In the genomic region with DNA sequence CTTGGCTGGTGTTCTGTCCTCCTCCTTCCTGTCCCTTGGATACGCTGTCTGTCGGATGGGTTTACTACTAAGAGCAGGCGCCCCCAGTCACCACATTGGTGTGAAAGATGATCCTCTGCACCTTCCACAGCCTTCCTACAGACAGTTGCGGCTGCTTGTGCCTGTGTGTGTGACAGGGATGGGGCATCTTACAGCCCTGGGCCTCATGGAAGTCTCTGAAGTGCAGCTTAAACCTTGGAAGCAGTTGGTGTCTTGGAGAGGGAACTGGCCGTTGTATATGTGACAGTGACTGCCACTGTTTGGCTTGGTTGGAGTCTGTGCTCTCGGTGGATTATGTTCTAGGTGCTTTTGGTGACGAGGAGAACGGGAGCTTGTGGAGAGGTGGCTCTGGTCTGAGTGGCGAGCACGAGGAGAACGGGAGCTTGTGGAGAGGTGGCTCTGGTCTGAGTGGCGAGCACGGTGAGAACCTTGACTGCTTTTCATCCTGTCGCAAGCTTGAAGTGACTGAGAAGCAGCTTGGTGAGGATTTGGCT, we compare ENCODE assay signal across 9 mouse cellular contexts. TPM values are rescaled to one million over a fixed set of nuclear protein-coding genes. Genes with fewer than 3 reads are reported as not detected.
DNase-seq lines count a peak whose midpoint lies in the region; ATAC-seq and TF ChIP-seq lines count a peak whose summit lies in the region.
"Had no signal": no experiment of that assay in that cellular context is flagged by ENCODE, and none has a peak within 500 bp of the region (broad histone marks: within the 10 kb centered on the region; RNA-seq: fewer than 3 reads in every experiment).

No protein-coding gene starts in this region.

- no peak for DNase-seq in heart, adult 2 months
- no peak for DNase-seq in heart, postnatal 14 days
- DNase-seq in limb, embryonic 14.5 days (ENCODE audit: low spot score) = no peak
- no peak for DNase-seq in natural killer cell, adult 2 months (ENCODE audit: low spot score in 2 of 2)
- no peak for DNase-seq in embryo, embryonic 10.5 days (ENCODE audit: low spot score)

- H3K79me2 ChIP-seq in heart, adult 2 months (replicated peaks; ENCODE audit: control insufficient read depth, insufficient read depth, low read length) = peaks cover 18% of the 10 kb centered on the region

- H3K9me3 ChIP-seq in megakaryocyte, embryonic 14.5 days = no peaks in the 10 kb centered on the region
- H3K9me3 ChIP-seq in limb, embryonic 14.5 days (ENCODE audit: control insufficient read depth, low read length) = no peaks in the 10 kb centered on the region
- no peaks in the 10 kb centered on the region for H3K9me3 ChIP-seq in stomach, embryonic 15.5 days

- intact Hi-C loops in heart, adult 2 months (cut with DNase I) = no loop called here
- intact Hi-C loops in heart, postnatal 14 days (cut with DNase I) = no loop called here

- 7% methylated on average over 14 of the region's 14 CpGs for whole genome bisulfite sequencing in heart, adult 2 months
- 36% methylated on average over 14 of the region's 14 CpGs for WGBS in limb, embryonic 14.5 days
- WGBS in stomach, embryonic 15.5 days = 34% methylated on average over 14 of the region's 14 CpGs

- no peak for TF ChIP-seq POLR2A in heart, adult 2 months (IDR thresholded peaks at IDR 0.05; ENCODE audit: insufficient read depth, low read depth, low read length)
- no peak for TF ChIP-seq POLR2A in limb, embryonic 14.5 days (IDR thresholded peaks at IDR 0.05; ENCODE audit: borderline replicate concordance, extremely low read depth, insufficient read depth, insufficient read length)

- H3K4me2 ChIP-seq in limb, embryonic 14.5 days (replicated peaks; ENCODE audit: low read depth, low read length, severe bottlenecking) = peak overlapping the region; percentile 98
- H3K4me2 ChIP-seq in stomach, embryonic 15.5 days = peak overlapping the region; percentile 77

- ATAC-seq in megakaryocyte, adult 5-6 weeks (ENCODE audit: poor library complexity, severe bottlenecking) = no peak
- no peak for ATAC-seq in limb, embryonic 14.5 days (ENCODE audit: low FRiP score, low read depth)
- no peak for ATAC-seq in stomach, embryonic 15.5 days (ENCODE audit: insufficient read depth, low FRiP score, low read depth)
- ATAC-seq: inflammation-experienced regulatory T-cells, adult 6 months had no signal

- peak overlapping the region; percentile 100 for H3K27ac ChIP-seq in heart, adult 2 months
- H3K27ac ChIP-seq in limb, embryonic 14.5 days (replicated peaks; ENCODE audit: low read depth, low read length) = peak overlapping the region; percentile 52; the same call in 1 of the 2 replicates
- peak overlapping the region; percentile 85 for H3K27ac ChIP-seq in stomach, embryonic 15.5 days

- no peaks in the 10 kb centered on the region for H3K27me3 ChIP-seq in heart, adult 2 months (ENCODE audit: control insufficient read depth, insufficient read depth, low read length)
- no peaks in the 10 kb centered on the region for H3K27me3 ChIP-seq in megakaryocyte, embryonic 14.5 days (replicated peaks)
- no peaks in the 10 kb centered on the region for H3K27me3 ChIP-seq in limb, embryonic 14.5 days (ENCODE audit: control insufficient read depth, insufficient read depth, low read length)
- no peaks in the 10 kb centered on the region for H3K27me3 ChIP-seq in stomach, embryonic 15.5 days (replicated peaks)

- H3K9ac ChIP-seq in heart, adult 2 months (ENCODE audit: low read depth, low read length) = peak overlapping the region; percentile 58
- H3K9ac ChIP-seq in limb, embryonic 14.5 days (ENCODE audit: low read depth, low read length, severe bottlenecking) = peak overlapping the region; percentile 38; the same call in 1 of the 2 replicates
- 0 out of 2 replicates have a peak overlapping the region, but pooled peaks have one; percentile 34 for H3K9ac ChIP-seq in stomach, embryonic 15.5 days

- peaks cover under 1% of the 10 kb centered on the region; the same call in 1 of the 2 replicates for H3K36me3 ChIP-seq in heart, adult 2 months (ENCODE audit: control insufficient read depth, insufficient read depth, low read length)
- peaks cover 72% of the 10 kb centered on the region for H3K36me3 ChIP-seq in megakaryocyte, embryonic 14.5 days (replicated peaks; ENCODE audit: low read length)
- H3K36me3 ChIP-seq in limb, embryonic 14.5 days (ENCODE audit: control insufficient read depth, insufficient read depth, low read length) = peaks cover 21% of the 10 kb centered on the region
- H3K36me3 ChIP-seq in stomach, embryonic 15.5 days = no peaks in the 10 kb centered on the region

- peak overlapping the region; percentile 88 for H3K4me3 ChIP-seq in heart, adult 2 months
- peak overlapping the region; percentile 76 for H3K4me3 ChIP-seq in megakaryocyte, embryonic 14.5 days (replicated peaks)
- H3K4me3 ChIP-seq in limb, embryonic 14.5 days (replicated peaks; ENCODE audit: low read length) = peak overlapping the region; percentile 97
- peak overlapping the region; percentile 90; the same call in 1 of the 2 replicates for H3K4me3 ChIP-seq in stomach, embryonic 15.5 days (replicated peaks)

- no peak for TF ChIP-seq CTCF in heart, adult 2 months (IDR thresholded peaks at IDR 0.05)

- H3K4me1 ChIP-seq in heart, adult 2 months (ENCODE audit: control insufficient read depth, insufficient read depth, low read length) = peaks cover 47% of the 10 kb centered on the region
- H3K4me1 ChIP-seq in megakaryocyte, embryonic 14.5 days = peaks cover 85% of the 10 kb centered on the region
- H3K4me1 ChIP-seq in limb, embryonic 14.5 days (ENCODE audit: control insufficient read depth, insufficient read depth, low read length) = peaks cover 75% of the 10 kb centered on the region
- H3K4me1 ChIP-seq in stomach, embryonic 15.5 days = peaks cover 78% of the 10 kb centered on the region

- no peak for TF ChIP-seq EP300 in heart, adult 2 months (IDR thresholded peaks at IDR 0.05; ENCODE audit: insufficient read depth, low read depth, low read length)

RNA-seq across cellular contexts. Expression of a gene that starts 4.7 kb away (rescaled TPM):
- 100 to 1,000 TPM in 1 of 2 experiments, 10 to 100 TPM in 1; 82.2 to 108 TPM for total RNA-seq in heart, adult 2 months (2021)
- 85.6 and 114 TPM in 2 replicates for polyA plus RNA-seq in heart, adult 2 months (2012; rRNA removed)
- total RNA-seq in heart, postnatal 14 days (2021) = 100 to 1,000 TPM; 104 to 122 TPM
- 27.8 and 40.9 TPM in 2 replicates for polyA plus RNA-seq in megakaryocyte, embryonic 14.5 days (2012; ENCODE audit: insufficient read depth, low replicate concordance)
- 73.2 and 75.2 TPM in 2 replicates for total RNA-seq in megakaryocyte, adult 5-6 weeks (2015)
- 38.0 and 41.9 TPM in 2 replicates for total RNA-seq in megakaryocyte, adult 5-6 weeks (2017)
- polyA plus RNA-seq in limb, embryonic 14.5 days (2012; rRNA removed) = 230 and 284 TPM in 2 replicates
- polyA plus RNA-seq in limb, embryonic 14.5 days (2014; fragmentation: Nextera tagmentation; extraction: Ambion mirVana) = 143 and 153 TPM in 2 replicates
- 57.0 and 63.2 TPM in 2 replicates for polyA plus RNA-seq in stomach, embryonic 15.5 days (2015; fragmentation: Nextera tagmentation; extraction: Ambion mirVana)

RNA-seq across cellular contexts. Expression of a gene that starts 17.2 kb away (rescaled TPM):
- under 1 TPM; 0.34 to 0.48 TPM for total RNA-seq in heart, adult 2 months (2021)
- 0.26 and 0.29 TPM in 2 replicates for polyA plus RNA-seq in heart, adult 2 months (2012; rRNA removed)
- total RNA-seq in heart, postnatal 14 days (2021) = under 1 TPM; 0.19 to 0.56 TPM
- polyA plus RNA-seq in megakaryocyte, embryonic 14.5 days (2012; ENCODE audit: insufficient read depth, low replicate concordance) = 0.70 TPM in 1 of 2 replicates, not detected in the other
- total RNA-seq in megakaryocyte, adult 5-6 weeks (2015) = 0.07 TPM in 1 of 2 replicates, not detected in the other
- total RNA-seq in megakaryocyte, adult 5-6 weeks (2017) = 0.04 and 0.16 TPM in 2 replicates
- polyA plus RNA-seq in limb, embryonic 14.5 days (2012; rRNA removed) = 0.35 and 0.45 TPM in 2 replicates
- polyA plus RNA-seq in limb, embryonic 14.5 days (2014; fragmentation: Nextera tagmentation; extraction: Ambion mirVana) = 0.22 and 0.28 TPM in 2 replicates
- polyA plus RNA-seq in stomach, embryonic 15.5 days (2015; fragmentation: Nextera tagmentation; extraction: Ambion mirVana) = 0.52 and 0.60 TPM in 2 replicates

RNA-seq across cellular contexts. Expression of a gene that starts 47.4 kb away (rescaled TPM):
- 10 to 100 TPM; 50.8 to 58.7 TPM for total RNA-seq in heart, adult 2 months (2021)
- polyA plus RNA-seq in heart, adult 2 months (2012; rRNA removed) = 40.0 and 42.4 TPM in 2 replicates
- total RNA-seq in heart, postnatal 14 days (2021) = 10 to 100 TPM; 49.8 to 60.5 TPM
- polyA plus RNA-seq in megakaryocyte, embryonic 14.5 days (2012; ENCODE audit: insufficient read depth, low replicate concordance) = 19.8 and 35.4 TPM in 2 replicates
- total RNA-seq in megakaryocyte, adult 5-6 weeks (2015) = 17.4 and 25.7 TPM in 2 replicates
- total RNA-seq in megakaryocyte, adult 5-6 weeks (2017) = 17.1 and 21.0 TPM in 2 replicates
- polyA plus RNA-seq in limb, embryonic 14.5 days (2012; rRNA removed) = 55.8 and 59.7 TPM in 2 replicates
- 65.2 and 69.0 TPM in 2 replicates for polyA plus RNA-seq in limb, embryonic 14.5 days (2014; fragmentation: Nextera tagmentation; extraction: Ambion mirVana)
- polyA plus RNA-seq in stomach, embryonic 15.5 days (2015; fragmentation: Nextera tagmentation; extraction: Ambion mirVana) = 79.9 and 85.2 TPM in 2 replicates

RNA-seq across cellular contexts. Expression of a gene that starts 58.0 kb away (rescaled TPM):
- 1 to 10 TPM; 6.3 to 7.0 TPM for total RNA-seq in heart, adult 2 months (2021)
- polyA plus RNA-seq in heart, adult 2 months (2012; rRNA removed) = 12.3 and 16.0 TPM in 2 replicates
- 1 to 10 TPM; 5.0 to 6.0 TPM for total RNA-seq in heart, postnatal 14 days (2021)
- 1.9 and 12.1 TPM in 2 replicates for polyA plus RNA-seq in megakaryocyte, embryonic 14.5 days (2012; ENCODE audit: insufficient read depth, low replicate concordance)
- total RNA-seq in megakaryocyte, adult 5-6 weeks (2015) = 4.2 and 5.4 TPM in 2 replicates
- 3.5 and 8.9 TPM in 2 replicates for total RNA-seq in megakaryocyte, adult 5-6 weeks (2017)
- polyA plus RNA-seq in limb, embryonic 14.5 days (2012; rRNA removed) = 48.6 and 52.0 TPM in 2 replicates
- 59.1 and 71.3 TPM in 2 replicates for polyA plus RNA-seq in limb, embryonic 14.5 days (2014; fragmentation: Nextera tagmentation; extraction: Ambion mirVana)
- polyA plus RNA-seq in stomach, embryonic 15.5 days (2015; fragmentation: Nextera tagmentation; extraction: Ambion mirVana) = 54.3 and 55.2 TPM in 2 replicates

RNA-seq across cellular contexts. Expression of a gene that starts 58.1 kb away (rescaled TPM):
- total RNA-seq in heart, adult 2 months (2021) = not detected
- 0.06 TPM in 2 replicates for polyA plus RNA-seq in heart, adult 2 months (2012; rRNA removed)
- under 1 TPM in 1 of 2 experiments, not detected in 1; 0.12 TPM for total RNA-seq in heart, postnatal 14 days (2021)
- polyA plus RNA-seq in megakaryocyte, embryonic 14.5 days (2012; ENCODE audit: insufficient read depth, low replicate concordance) = 0.08 TPM in 1 of 2 replicates, not detected in the other
- total RNA-seq in megakaryocyte, adult 5-6 weeks (2015) = not detected in 2 replicates
- total RNA-seq in megakaryocyte, adult 5-6 weeks (2017) = 0.08 TPM in 1 of 2 replicates, not detected in the other
- polyA plus RNA-seq in limb, embryonic 14.5 days (2012; rRNA removed) = 3.4 and 3.8 TPM in 2 replicates
- 0.87 and 1.3 TPM in 2 replicates for polyA plus RNA-seq in limb, embryonic 14.5 days (2014; fragmentation: Nextera tagmentation; extraction: Ambion mirVana)
- polyA plus RNA-seq in stomach, embryonic 15.5 days (2015; fragmentation: Nextera tagmentation; extraction: Ambion mirVana) = 1.1 and 1.5 TPM in 2 replicates
